Mouse (Mus musculus) E14TG2a.4 (cell line): ENCODE measurements at regions not wholly inside any gene's neighbourhood (a gene's known extent, or its start where the extent isn't known, plus 50 kb on each side); places are given as distances from the start of the nearest gene placed in this dataset.

Experiments used
- CTCF ChIP-seq: conservative IDR thresholded peaks from 2 replicates; pipeline ENCODE4 v1.5.1; 2014; ENCODE audit warnings: low read length
- NANOG ChIP-seq: IDR thresholded peaks from 2 replicates; pipeline ENCODE4 v1.6.1; 2014; ENCODE audit warnings: borderline replicate concordance, low read length, mixed read lengths
- POU5F1 ChIP-seq: IDR thresholded peaks from 2 replicates; pipeline ENCODE4 v1.6.1; 2014; ENCODE audit warnings: low read length, borderline replicate concordance

DNA sequence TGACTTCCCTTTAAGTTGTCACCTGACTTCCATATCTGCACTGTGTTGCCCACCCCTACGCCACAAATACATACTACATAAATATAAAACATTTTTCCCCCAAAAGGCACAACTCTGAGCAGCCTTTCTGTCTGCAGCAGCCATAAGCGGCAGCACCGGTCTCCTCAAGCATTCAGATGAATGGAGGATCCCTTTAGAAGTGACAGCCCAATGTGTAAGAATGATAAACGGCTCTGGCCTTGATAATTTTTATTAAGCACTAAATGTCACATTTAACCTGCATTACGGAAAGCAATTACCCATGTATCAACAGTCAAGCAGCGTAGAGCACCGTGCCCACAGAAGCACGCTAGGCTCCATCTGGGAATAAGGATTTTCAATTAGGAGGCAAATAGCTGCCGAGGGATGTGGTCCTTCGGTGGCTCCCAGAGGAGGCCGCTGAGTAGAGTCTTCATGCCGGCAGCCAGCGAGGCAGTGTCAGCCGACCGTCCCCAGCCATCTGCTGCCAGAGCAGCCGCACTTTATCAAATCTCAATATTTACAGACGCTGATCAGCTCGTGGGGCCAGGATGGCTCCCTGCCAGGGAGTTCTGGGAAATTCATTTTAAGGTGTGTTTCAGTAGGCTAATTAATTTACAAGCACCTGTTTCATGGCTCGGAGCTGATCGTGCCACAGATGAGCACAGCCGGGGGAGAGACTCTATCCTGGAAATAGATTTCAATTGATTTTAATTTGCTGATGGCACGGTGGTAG is 190.3 kb downstream of the Tex29 start:
- no peak for TF ChIP-seq CTCF
- no peak for TF ChIP-seq NANOG
- no peak for TF ChIP-seq POU5F1
